Mouse (Mus musculus) lung, postnatal 0 days (tissue): ENCODE measurements around the gene Dennd6a. TPM values are rescaled to one million over a fixed set of nuclear protein-coding genes. Genes with fewer than 3 reads are reported as not detected.
"Not testable (repeated sequence)": the region's sequence is repeated elsewhere in the genome, so short reads cannot be mapped to it uniquely, and the experiment has no call there.

ENCODE experiments used
- ATAC-seq: fragments of 200-750 bp; cut with Nextera tagmentation; 2 replicates; pipeline ENCODE4 v1.8.0; 2017; ENCODE audit warnings: moderate library complexity
- DNase-seq: peaks from one replicate; pipeline ENCODE4 v3.0.0-alpha.2; 2016; ENCODE audit warnings: low spot score
- H3K27ac ChIP-seq: fragments of 300-500 bp; sonication (generic); 2 replicates; pipeline ENCODE4 v1.5.1; 2014; ENCODE audit warnings: antibody characterized with exemption, mild to moderate bottlenecking, low read length, mixed read lengths
- H3K27me3 ChIP-seq: fragments of 300-500 bp; sonication (generic); replicated peaks from 2 replicates; pipeline ENCODE4 v1.6.1; 2014; ENCODE audit warnings: low read length, mixed read lengths; ENCODE audit not compliant: insufficient read depth
- H3K36me3 ChIP-seq: fragments of 300-500 bp; sonication (generic); 2 replicates; pipeline ENCODE4 v1.6.1; 2014; ENCODE audit warnings: low read length, mixed read lengths; ENCODE audit not compliant: insufficient read depth
- H3K4me1 ChIP-seq: fragments of 300-500 bp; sonication (generic); 2 replicates; pipeline ENCODE4 v1.6.1; 2014; ENCODE audit warnings: antibody characterized with exemption, low read depth, low read length, mixed read lengths; ENCODE audit not compliant: insufficient read depth
- H3K4me2 ChIP-seq: fragments of 300-500 bp; sonication (generic); replicated peaks from 2 replicates; pipeline ENCODE4 v1.6.1; 2014; ENCODE audit warnings: low read depth, mild to moderate bottlenecking, low read length, moderate library complexity, mixed read lengths
- H3K4me3 ChIP-seq: fragments of 300-500 bp; sonication (generic); 2 replicates; pipeline ENCODE4 v1.5.1; 2014; ENCODE audit warnings: low read depth, low read length
- H3K9ac ChIP-seq: fragments of 300-500 bp; sonication (generic); replicated peaks from 2 replicates; pipeline ENCODE4 v1.6.1; 2014; ENCODE audit warnings: low read depth, mild to moderate bottlenecking
- H3K9me3 ChIP-seq: fragments of 300-500 bp; sonication (generic); 2 replicates; pipeline ENCODE4 v1.6.1; 2016; ENCODE audit warnings: low read length, mixed read lengths
- CTCF ChIP-seq: IDR thresholded peaks from 2 replicates; pipeline ENCODE4 v1.5.1; 2016; ENCODE audit warnings: antibody characterized with exemption, mild to moderate bottlenecking
- EP300 ChIP-seq: IDR thresholded peaks from 2 replicates; pipeline ENCODE4 v1.6.1; 2016; ENCODE audit warnings: antibody characterized with exemption, mild to moderate bottlenecking, control low read depth
- WGBS: fragments of 180-500 bp; shearing (Covaris S2); extraction: QIAGEN DNeasy Blood & Tissue Kit; methylation state at CpG from one replicate; pipeline ENCODE4 v1.1.7; 2014; 5-methylcytosine and 5-hydroxymethylcytosine counted together
- polyA plus RNA-seq: library from polyadenylated mRNA; unstranded; fragments of >200 nt; fragmentation: Nextera tagmentation; extraction: Ambion mirVana; gene quantifications from 2 replicates; pipeline ENCODE4 v1.2.1, GENCODE M21; 2015

Gene Dennd6a
- polyA plus RNA-seq, 1 experiment from 2014 or later: 30.8 TPM

GRCm38 (mm10) chr14:26667991-26668370 is 94.3 kb downstream of the Dennd6a start:
- H3K27me3 ChIP-seq: no peaks in the 10 kb centered on the region
- DNase-seq (peak; percentile 50), ATAC-seq (peak; percentile 3; the same call in 1 of the 2 replicates)
- TF ChIP-seq CTCF: no peak
- 0 out of 2 replicates have a peak, but pooled peaks have one; percentile 6 for TF ChIP-seq EP300
- WGBS: 13% methylated on average over 6 of the region's 6 CpGs
- H3K9me3 ChIP-seq: no peaks in the 10 kb centered on the region
- H3K36me3 ChIP-seq: peaks cover 6% of the 10 kb centered on the region; the same call in 1 of the 2 replicates
- H3K4me2 ChIP-seq: peak overlapping the region; percentile 95
- peak overlapping the region; percentile 87 for H3K27ac ChIP-seq
- peak overlapping the region; percentile 82 for H3K9ac ChIP-seq
- H3K4me1 ChIP-seq: no peaks in the 10 kb centered on the region; the same call in 1 of the 2 replicates
- peak overlapping the region; percentile 94 for H3K4me3 ChIP-seq

GRCm38 (mm10) chr14:26668371-26669291 is 95.0 kb downstream of the Dennd6a start:
- Histone ChIP-seq H3K9ac (peak overlapping the region; percentile 82), H3K36me3 (peaks cover 6% of the 10 kb centered on the region; the same call in 1 of the 2 replicates), H3K4me2 (peak overlapping the region; percentile 95), H3K27ac (peak overlapping the region; percentile 87), H3K9me3 (no peaks in the 10 kb centered on the region), H3K27me3 (no peaks in the 10 kb centered on the region), H3K4me1 (no peaks in the 10 kb centered on the region; the same call in 1 of the 2 replicates), H3K4me3 (peak overlapping the region; percentile 94)
- WGBS: under 1% methylated on average over 73 of the region's 73 CpGs
- DNase-seq (peak; percentile 55), ATAC-seq (peak; percentile 41)
- TF ChIP-seq CTCF (no peak), EP300 (no peak)

- no peaks in the 10 kb centered on the region; the same call in 1 of the 2 replicates for H3K4me1 ChIP-seq
- peak within 1 kb of the TSS; percentile 82 for H3K9ac ChIP-seq
- TF ChIP-seq EP300 (peak; percentile 79), CTCF (no peak)
- peak within 1 kb of the TSS; percentile 95 for H3K4me2 ChIP-seq
- peaks cover 3% of the 10 kb centered on the region; the same call in 1 of the 2 replicates for H3K36me3 ChIP-seq
- ATAC-seq: peak; percentile 95
- DNase-seq: peak; percentile 98
- H3K4me3 ChIP-seq: peak within 1 kb of the TSS; percentile 94
- peak within 1 kb of the TSS; percentile 87 for H3K27ac ChIP-seq
- H3K9me3 ChIP-seq: no peaks in the 10 kb centered on the region
- no peaks in the 10 kb centered on the region for H3K27me3 ChIP-seq
- 1% methylated on average over 70 of the region's 70 CpGs for WGBS
Observed at GRCm38 (mm10) chr14:26669292-26670073, 95.8 kb downstream of the Dennd6a start, which contains the start of gene Pde12. Gene Pde12, minus strand, starts transcription at chr14:26669883.

- Histone ChIP-seq H3K36me3 (no peaks in the 10 kb centered on the region; the same call in 1 of the 2 replicates), H3K9me3 (no peaks in the 10 kb centered on the region), H3K4me2 (no peak overlapping the region), H3K4me3 (no peak overlapping the region), H3K9ac (no peak overlapping the region), H3K27ac (no peak overlapping the region), H3K4me1 (no peaks in the 10 kb centered on the region; the same call in 1 of the 2 replicates), H3K27me3 (no peaks in the 10 kb centered on the region)
- DNase-seq (no peak), ATAC-seq (no peak)
- TF ChIP-seq CTCF (0 out of 2 replicates have a peak, but pooled peaks have one; percentile 7), EP300 (no peak)
Observed at GRCm38 (mm10) chr14:26670964-26671363, 97.3 kb downstream of the Dennd6a start.

GRCm38 (mm10) chr14:26671870-26672615 is 98.4 kb downstream of the Dennd6a start:
- not testable (repeated sequence) for H3K4me3 ChIP-seq, H3K27me3 ChIP-seq, DNase-seq, H3K36me3 ChIP-seq, H3K4me1 ChIP-seq, ATAC-seq, H3K9ac ChIP-seq, H3K27ac ChIP-seq, H3K4me2 ChIP-seq, H3K9me3 ChIP-seq
- 67% methylated on average over 17 of the region's 17 CpGs for WGBS

- not testable (repeated sequence) for H3K4me2 ChIP-seq, H3K36me3 ChIP-seq, H3K9me3 ChIP-seq, H3K4me3 ChIP-seq, H3K9ac ChIP-seq, ATAC-seq, H3K27ac ChIP-seq, H3K27me3 ChIP-seq, H3K4me1 ChIP-seq
- peak; percentile 17 for DNase-seq
- WGBS: 67% methylated on average over 2 of the region's 2 CpGs
Observed at GRCm38 (mm10) chr14:26674476-26675169, 101.0 kb downstream of the Dennd6a start.
